In genomic region chr19:7091448-7092050, GRCm38 (mm10) we compare ENCODE assay signal across 13 mouse cellular contexts. TPM values are rescaled to one million over a fixed set of nuclear protein-coding genes. Genes with fewer than 3 reads are reported as not detected.
A peak's percentile ranks its signal among the peaks of the same experiment; 100 is the strongest.
DNase-seq lines count a peak whose midpoint lies in the region; ATAC-seq and TF ChIP-seq lines count a peak whose summit lies in the region.
"Had no signal": no experiment of that assay in that cellular context is flagged by ENCODE, and none has a peak within 500 bp of the region (broad histone marks: within the 10 kb centered on the region; RNA-seq: fewer than 3 reads in every experiment).

No protein-coding gene starts in this region.

- no peaks in the 10 kb centered on the region for H3K27me3 ChIP-seq in heart, postnatal 0 days (ENCODE audit: control insufficient read depth, insufficient read depth, low read length)
- H3K27me3 ChIP-seq in heart, embryonic 10.5 days (ENCODE audit: insufficient read depth, poor library complexity, severe bottlenecking) = peaks cover 94% of the 10 kb centered on the region
- no peaks in the 10 kb centered on the region for H3K27me3 ChIP-seq in forebrain, embryonic 14.5 days (replicated peaks; ENCODE audit: control insufficient read depth, insufficient read depth, low read length)
- 0 out of 2 replicates have a peak, but pooled peaks cover under 1% of the 10 kb centered on the region for H3K27me3 ChIP-seq in liver, postnatal 0 days (ENCODE audit: insufficient read depth, low read length)

- no peak overlapping the region for H3K9ac ChIP-seq in heart, postnatal 0 days (replicated peaks; ENCODE audit: low read depth, low read length)
- H3K9ac ChIP-seq in forebrain, embryonic 14.5 days (ENCODE audit: low read length) = no peak overlapping the region
- no peak overlapping the region for H3K9ac ChIP-seq in liver, postnatal 0 days (replicated peaks)

- peak overlapping the region; percentile 75 for H3K27ac ChIP-seq in heart, postnatal 0 days (ENCODE audit: low read depth)
- no peak overlapping the region for H3K27ac ChIP-seq in heart, embryonic 10.5 days
- peak overlapping the region; percentile 91 for H3K27ac ChIP-seq in forebrain, embryonic 14.5 days (ENCODE audit: low read depth, low read length)
- peak overlapping the region; percentile 11; the same call in 1 of the 2 replicates for H3K27ac ChIP-seq in liver, postnatal 0 days (ENCODE audit: low read depth)

- 78% methylated on average over 10 of the region's 10 CpGs for WGBS in heart, postnatal 0 days
- WGBS in heart, embryonic 10.5 days = 63% methylated on average over 10 of the region's 10 CpGs
- 22% methylated on average over 10 of the region's 10 CpGs for WGBS in forebrain, embryonic 14.5 days
- 73% methylated on average over 10 of the region's 10 CpGs for WGBS in liver, postnatal 0 days (ENCODE audit: insufficient replicate concordance)

- H3K36me3 ChIP-seq in heart, postnatal 0 days (replicated peaks; ENCODE audit: control insufficient read depth, insufficient read depth, low read length) = no peaks in the 10 kb centered on the region
- H3K36me3 ChIP-seq in heart, embryonic 10.5 days = no peaks in the 10 kb centered on the region
- H3K36me3 ChIP-seq in forebrain, embryonic 14.5 days (ENCODE audit: control insufficient read depth, insufficient read depth, low read length) = no peaks in the 10 kb centered on the region
- H3K36me3 ChIP-seq in liver, postnatal 0 days (replicated peaks; ENCODE audit: insufficient read depth, low read length) = no peaks in the 10 kb centered on the region

- DNase-seq in heart, postnatal 0 days (ENCODE audit: low spot score) = no peak
- no peak for DNase-seq in heart, embryonic 10.5 days (ENCODE audit: low spot score)
- peak; percentile 28 for DNase-seq in NIH3T3 (ENCODE audit: low read depth)
- peak; percentile 63 for DNase-seq in forebrain, embryonic 14.5 days (ENCODE audit: low spot score)
- no peak for DNase-seq in liver, postnatal 0 days
- no peak for DNase-seq in right cerebral cortex, adult 18-20 months
- DNase-seq in embryo, embryonic 9.5 days (ENCODE audit: extremely low spot score) = no peak
- DNase-seq: adrenal gland, adult 2 months; B cell, adult 2 months; cerebellum, adult 11-12 months; gastrocnemius, postnatal 10 days had no signal

- H3K9me3 ChIP-seq in heart, postnatal 0 days (replicated peaks; ENCODE audit: control insufficient read depth, low read length) = no peaks in the 10 kb centered on the region
- H3K9me3 ChIP-seq in heart, embryonic 10.5 days = no peaks in the 10 kb centered on the region
- H3K9me3 ChIP-seq in forebrain, embryonic 14.5 days (replicated peaks; ENCODE audit: control insufficient read depth, low read length) = no peaks in the 10 kb centered on the region
- H3K9me3 ChIP-seq in liver, postnatal 0 days (ENCODE audit: low read length) = no peaks in the 10 kb centered on the region

- no peak overlapping the region for H3K4me3 ChIP-seq in heart, postnatal 0 days (ENCODE audit: low read depth, low read length)
- H3K4me3 ChIP-seq in heart, embryonic 10.5 days = no peak overlapping the region
- no peak overlapping the region for H3K4me3 ChIP-seq in forebrain, embryonic 14.5 days (ENCODE audit: low read depth, low read length)
- H3K4me3 ChIP-seq in liver, postnatal 0 days (ENCODE audit: low read depth, low read length) = no peak overlapping the region

- ATAC-seq in heart, postnatal 0 days (ENCODE audit: insufficient read depth, low read depth) = peak; percentile 49
- peak; percentile 37 for ATAC-seq in forebrain, embryonic 14.5 days
- no peak for ATAC-seq in liver, postnatal 0 days
- ATAC-seq in megakaryocyte, adult 5-6 weeks (ENCODE audit: poor library complexity, severe bottlenecking) = no peak

- H3K4me2 ChIP-seq in heart, postnatal 0 days (ENCODE audit: low read depth, low read length) = no peak overlapping the region
- no peak overlapping the region for H3K4me2 ChIP-seq in forebrain, embryonic 14.5 days (ENCODE audit: low read length)
- H3K4me2 ChIP-seq in liver, postnatal 0 days (ENCODE audit: low read depth, low read length) = no peak overlapping the region

- TF ChIP-seq EP300 in heart, postnatal 0 days (IDR thresholded peaks at IDR 0.05; ENCODE audit: low read depth) = peak; percentile 57; the same call in 1 of the 2 replicates
- peak; percentile 47; the same call in 1 of the 2 replicates for TF ChIP-seq EP300 in liver, postnatal 0 days (IDR thresholded peaks at IDR 0.05; ENCODE audit: low read depth)

- TF ChIP-seq CTCF in heart, postnatal 0 days (IDR thresholded peaks at IDR 0.05; ENCODE audit: low read depth) = no peak
- TF ChIP-seq CTCF in liver, postnatal 0 days (IDR thresholded peaks at IDR 0.05; ENCODE audit: low read depth) = no peak

- H3K4me1 ChIP-seq in heart, postnatal 0 days (ENCODE audit: control insufficient read depth, insufficient read depth) = peaks cover 22% of the 10 kb centered on the region
- H3K4me1 ChIP-seq in heart, embryonic 10.5 days = peaks cover 10% of the 10 kb centered on the region; the same call in 1 of the 2 replicates
- H3K4me1 ChIP-seq in forebrain, embryonic 14.5 days (ENCODE audit: control insufficient read depth, insufficient read depth, low read length) = peaks cover 57% of the 10 kb centered on the region
- H3K4me1 ChIP-seq in liver, postnatal 0 days (ENCODE audit: insufficient read depth) = 0 out of 2 replicates have a peak, but pooled peaks cover 2% of the 10 kb centered on the region

RNA-seq across cellular contexts. Expression of gene Flrt1, which starts 14.0 kb away (rescaled TPM):
- 0.23 and 0.89 TPM in 2 replicates for total RNA-seq in heart, postnatal 0 days (2014; rRNA removed; ENCODE audit: low replicate concordance)
- 1.0 TPM in 2 replicates for polyA plus RNA-seq in heart, postnatal 0 days (2015; fragmentation: Nextera tagmentation; extraction: Ambion mirVana)
- 0.53 and 1.0 TPM in 2 replicates for polyA plus RNA-seq in heart, embryonic 10.5 days (2016; fragmentation: Nextera tagmentation; extraction: Ambion mirVana)
- polyA plus RNA-seq in forebrain, embryonic 14.5 days (2014; fragmentation: Nextera tagmentation; extraction: Ambion mirVana) = 9.5 and 12.2 TPM in 2 replicates
- polyA plus RNA-seq in liver, postnatal 0 days (2015; fragmentation: Nextera tagmentation; extraction: Ambion mirVana) = 0.12 and 0.21 TPM in 2 replicates
- total RNA-seq in megakaryocyte, adult 5-6 weeks (2015) = not detected in 2 replicates
- not detected in 2 replicates for total RNA-seq in megakaryocyte, adult 5-6 weeks (2017)
- total RNA-seq: megakaryocyte progenitor cell, adult 5-6 weeks had no signal

RNA-seq across cellular contexts. Expression of gene Macrod1, which starts 34.9 kb away (rescaled TPM):
- total RNA-seq in heart, postnatal 0 days (2014; rRNA removed; ENCODE audit: low replicate concordance) = 122 and 170 TPM in 2 replicates
- 112 and 113 TPM in 2 replicates for polyA plus RNA-seq in heart, postnatal 0 days (2015; fragmentation: Nextera tagmentation; extraction: Ambion mirVana)
- polyA plus RNA-seq in heart, embryonic 10.5 days (2016; fragmentation: Nextera tagmentation; extraction: Ambion mirVana) = 8.0 and 12.4 TPM in 2 replicates
- polyA plus RNA-seq in forebrain, embryonic 14.5 days (2014; fragmentation: Nextera tagmentation; extraction: Ambion mirVana) = 4.0 and 4.8 TPM in 2 replicates
- polyA plus RNA-seq in liver, postnatal 0 days (2015; fragmentation: Nextera tagmentation; extraction: Ambion mirVana) = 11.7 and 14.9 TPM in 2 replicates
- total RNA-seq in megakaryocyte, adult 5-6 weeks (2015) = 0.69 and 3.7 TPM in 2 replicates
- 0.66 and 0.77 TPM in 2 replicates for total RNA-seq in megakaryocyte, adult 5-6 weeks (2017)

RNA-seq across cellular contexts. Expression of gene Stip1, which starts 51.8 kb away (rescaled TPM):
- total RNA-seq in heart, postnatal 0 days (2014; rRNA removed; ENCODE audit: low replicate concordance) = 94.6 and 99.7 TPM in 2 replicates
- polyA plus RNA-seq in heart, postnatal 0 days (2015; fragmentation: Nextera tagmentation; extraction: Ambion mirVana) = 98.3 and 98.5 TPM in 2 replicates
- 320 and 388 TPM in 2 replicates for polyA plus RNA-seq in heart, embryonic 10.5 days (2016; fragmentation: Nextera tagmentation; extraction: Ambion mirVana)
- 278 and 287 TPM in 2 replicates for polyA plus RNA-seq in forebrain, embryonic 14.5 days (2014; fragmentation: Nextera tagmentation; extraction: Ambion mirVana)
- polyA plus RNA-seq in liver, postnatal 0 days (2015; fragmentation: Nextera tagmentation; extraction: Ambion mirVana) = 47.2 and 51.4 TPM in 2 replicates
- total RNA-seq in megakaryocyte, adult 5-6 weeks (2015) = 90.4 and 95.8 TPM in 2 replicates
- 102 and 115 TPM in 2 replicates for total RNA-seq in megakaryocyte, adult 5-6 weeks (2017)

Comparison
In these comparisons a context has a peak if more than half of its experiments do, and no peak if none do; other contexts are left out.
1. ATAC-seq: peak in heart, postnatal 0 days (single experiment) and forebrain, embryonic 14.5 days (single experiment); none in liver, postnatal 0 days (single experiment) and megakaryocyte, adult 5-6 weeks (single experiment).
2. DNase-seq: peak in NIH3T3 (single experiment) and forebrain, embryonic 14.5 days (single experiment); none in heart, postnatal 0 days (single experiment), heart, embryonic 10.5 days (single experiment), liver, postnatal 0 days (single experiment), right cerebral cortex, adult 18-20 months (single experiment) and embryo, embryonic 9.5 days (single experiment).